29 mouse cellular contexts compared by ENCODE assay signal in the genomic region with DNA sequence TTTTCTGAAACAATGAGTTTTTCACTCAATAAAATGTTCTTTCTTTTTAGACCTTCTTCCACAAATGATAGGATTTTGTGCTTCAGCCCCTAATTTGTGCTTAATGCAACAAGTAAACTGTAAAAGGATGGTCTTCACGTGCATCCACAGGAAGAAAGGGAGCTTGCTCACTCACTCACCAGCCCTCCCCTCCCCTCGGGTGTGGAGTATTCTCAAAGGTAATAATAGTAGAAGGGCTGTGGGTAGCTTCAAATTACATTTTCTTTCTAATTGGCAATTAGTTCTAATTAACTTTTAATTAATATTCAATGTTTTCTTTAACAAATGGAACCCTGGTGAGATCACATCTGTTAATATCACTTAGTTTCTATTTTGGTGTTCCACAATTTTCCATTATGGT.
DNase-seq lines count a peak whose midpoint lies in the region; ATAC-seq lines count a peak whose summit lies in the region.
"Had no signal": no experiment of that assay in that cellular context is flagged by ENCODE, and none has a peak within 500 bp of the region (broad histone marks: within the 10 kb centered on the region; RNA-seq: fewer than 3 reads in every experiment).

No protein-coding gene starts in this region.

- H3K27ac ChIP-seq in embryonic facial prominence, embryonic 14.5 days (replicated peaks; ENCODE audit: low read depth, low read length) = no peak overlapping the region
- H3K27ac ChIP-seq in embryonic facial prominence, embryonic 10.5 days (replicated peaks) = no peak overlapping the region
- no peak overlapping the region for H3K27ac ChIP-seq in midbrain, embryonic 11.5 days (ENCODE audit: low read depth, low read length)
- no peak overlapping the region for H3K27ac ChIP-seq in midbrain, embryonic 16.5 days (ENCODE audit: low read length)
- H3K27ac ChIP-seq in neural tube, embryonic 14.5 days (ENCODE audit: low read depth, low read length) = no peak overlapping the region
- H3K27ac ChIP-seq in neural tube, embryonic 15.5 days (replicated peaks) = no peak overlapping the region
- H3K27ac ChIP-seq: embryonic facial prominence, embryonic 12.5 days; embryonic facial prominence, embryonic 15.5 days; forebrain, embryonic 10.5 days; forebrain, embryonic 12.5 days had no signal

- no peak for DNase-seq in embryonic facial prominence, embryonic 14.5 days (ENCODE audit: low spot score)
- DNase-seq in embryonic facial prominence, embryonic 10.5 days (ENCODE audit: low spot score) = no peak
- DNase-seq in midbrain, embryonic 11.5 days (ENCODE audit: low spot score, missing footprints) = peak; percentile 54
- DNase-seq: adrenal gland, adult 8-10 months; adrenal gland, postnatal 14 days; adrenal gland, postnatal 36 days; B cell, adult 2 months; cerebellum, adult 11 months; cerebellum, adult 18-20 months; cerebellum, adult 8-10 months; cerebellum, adult 9-11 months; cerebellum, postnatal 14 days; cerebellum, postnatal 36 days; embryo, embryonic 11 days had no signal

- no peaks in the 10 kb centered on the region for H3K36me3 ChIP-seq in embryonic facial prominence, embryonic 14.5 days (ENCODE audit: control insufficient read depth, insufficient read depth, low read length)
- no peaks in the 10 kb centered on the region for H3K36me3 ChIP-seq in embryonic facial prominence, embryonic 10.5 days (replicated peaks)
- no peaks in the 10 kb centered on the region for H3K36me3 ChIP-seq in midbrain, embryonic 11.5 days (ENCODE audit: control insufficient read depth, insufficient read depth, low read length)
- no peaks in the 10 kb centered on the region for H3K36me3 ChIP-seq in midbrain, embryonic 16.5 days (ENCODE audit: control insufficient read depth, insufficient read depth, low read length)
- no peaks in the 10 kb centered on the region for H3K36me3 ChIP-seq in neural tube, embryonic 14.5 days (ENCODE audit: control insufficient read depth, insufficient read depth, low read length)
- no peaks in the 10 kb centered on the region for H3K36me3 ChIP-seq in neural tube, embryonic 15.5 days
- H3K36me3 ChIP-seq: embryonic facial prominence, embryonic 12.5 days; embryonic facial prominence, embryonic 15.5 days; forebrain, embryonic 10.5 days; forebrain, embryonic 12.5 days; G1E had no signal

- no peaks in the 10 kb centered on the region for H3K27me3 ChIP-seq in embryonic facial prominence, embryonic 14.5 days (replicated peaks; ENCODE audit: control insufficient read depth, insufficient read depth, low read length)
- no peaks in the 10 kb centered on the region for H3K27me3 ChIP-seq in embryonic facial prominence, embryonic 10.5 days (replicated peaks; ENCODE audit: low read depth, poor library complexity, severe bottlenecking)
- no peaks in the 10 kb centered on the region for H3K27me3 ChIP-seq in midbrain, embryonic 11.5 days (ENCODE audit: control insufficient read depth, insufficient read depth, low read length)
- no peaks in the 10 kb centered on the region for H3K27me3 ChIP-seq in midbrain, embryonic 16.5 days (ENCODE audit: control insufficient read depth, insufficient read depth, low read depth, low read length)
- no peaks in the 10 kb centered on the region for H3K27me3 ChIP-seq in neural tube, embryonic 14.5 days (ENCODE audit: control insufficient read depth, insufficient read depth, low read length)
- no peaks in the 10 kb centered on the region for H3K27me3 ChIP-seq in neural tube, embryonic 15.5 days (replicated peaks)
- H3K27me3 ChIP-seq: CH12.LX; embryonic facial prominence, embryonic 12.5 days; embryonic facial prominence, embryonic 15.5 days; forebrain, embryonic 12.5 days; Patski had no signal

- no peak overlapping the region for H3K9ac ChIP-seq in embryonic facial prominence, embryonic 14.5 days (ENCODE audit: low read depth, low read length)
- no peak overlapping the region for H3K9ac ChIP-seq in midbrain, embryonic 11.5 days (ENCODE audit: low read length)
- H3K9ac ChIP-seq in midbrain, embryonic 16.5 days (ENCODE audit: low read depth, low read length) = no peak overlapping the region
- no peak overlapping the region for H3K9ac ChIP-seq in neural tube, embryonic 14.5 days (replicated peaks; ENCODE audit: low read depth, low read length)
- no peak overlapping the region for H3K9ac ChIP-seq in neural tube, embryonic 15.5 days (replicated peaks)
- H3K9ac ChIP-seq: embryonic facial prominence, embryonic 12.5 days; embryonic facial prominence, embryonic 15.5 days; forebrain, embryonic 12.5 days had no signal

- H3K4me3 ChIP-seq in embryonic facial prominence, embryonic 14.5 days (ENCODE audit: low read depth, low read length) = no peak overlapping the region
- H3K4me3 ChIP-seq in embryonic facial prominence, embryonic 10.5 days = no peak overlapping the region
- H3K4me3 ChIP-seq in midbrain, embryonic 11.5 days (ENCODE audit: low read depth, low read length) = no peak overlapping the region
- no peak overlapping the region for H3K4me3 ChIP-seq in midbrain, embryonic 16.5 days (ENCODE audit: low read depth, low read length)
- no peak overlapping the region for H3K4me3 ChIP-seq in neural tube, embryonic 14.5 days (ENCODE audit: low read depth, low read length)
- H3K4me3 ChIP-seq in neural tube, embryonic 15.5 days (replicated peaks) = no peak overlapping the region
- H3K4me3 ChIP-seq: embryonic facial prominence, embryonic 12.5 days; embryonic facial prominence, embryonic 15.5 days; erythroblast, embryonic 14.5 days; forebrain, embryonic 10.5 days; forebrain, embryonic 12.5 days had no signal

- no peak overlapping the region for H3K4me2 ChIP-seq in embryonic facial prominence, embryonic 14.5 days (ENCODE audit: low read depth, low read length)
- H3K4me2 ChIP-seq in midbrain, embryonic 11.5 days = no peak overlapping the region
- H3K4me2 ChIP-seq in midbrain, embryonic 16.5 days (ENCODE audit: low read length) = no peak overlapping the region
- no peak overlapping the region for H3K4me2 ChIP-seq in neural tube, embryonic 14.5 days (ENCODE audit: low read depth, low read length)
- no peak overlapping the region for H3K4me2 ChIP-seq in neural tube, embryonic 15.5 days
- H3K4me2 ChIP-seq: embryonic facial prominence, embryonic 12.5 days; embryonic facial prominence, embryonic 15.5 days; forebrain, embryonic 12.5 days had no signal

- H3K9me3 ChIP-seq in embryonic facial prominence, embryonic 14.5 days (ENCODE audit: control insufficient read depth, low read length) = no peaks in the 10 kb centered on the region
- H3K9me3 ChIP-seq in embryonic facial prominence, embryonic 10.5 days = no peaks in the 10 kb centered on the region
- H3K9me3 ChIP-seq in midbrain, embryonic 11.5 days (ENCODE audit: control insufficient read depth, low read length) = no peaks in the 10 kb centered on the region
- no peaks in the 10 kb centered on the region for H3K9me3 ChIP-seq in midbrain, embryonic 16.5 days (replicated peaks; ENCODE audit: control insufficient read depth, low read length, poor library complexity, severe bottlenecking)
- H3K9me3 ChIP-seq in neural tube, embryonic 14.5 days (ENCODE audit: control insufficient read depth, low read length) = no peaks in the 10 kb centered on the region
- H3K9me3 ChIP-seq in neural tube, embryonic 15.5 days (replicated peaks) = no peaks in the 10 kb centered on the region
- H3K9me3 ChIP-seq: embryonic facial prominence, embryonic 12.5 days; embryonic facial prominence, embryonic 15.5 days; forebrain, embryonic 10.5 days; forebrain, embryonic 12.5 days; G1E had no signal

- H3K4me1 ChIP-seq in embryonic facial prominence, embryonic 14.5 days (ENCODE audit: control insufficient read depth, insufficient read depth, low read length) = no peaks in the 10 kb centered on the region
- no peaks in the 10 kb centered on the region for H3K4me1 ChIP-seq in embryonic facial prominence, embryonic 10.5 days
- H3K4me1 ChIP-seq in midbrain, embryonic 11.5 days (ENCODE audit: control insufficient read depth, insufficient read depth, low read length) = no peaks in the 10 kb centered on the region
- no peaks in the 10 kb centered on the region for H3K4me1 ChIP-seq in midbrain, embryonic 16.5 days (ENCODE audit: control insufficient read depth, insufficient read depth, low read length)
- H3K4me1 ChIP-seq in neural tube, embryonic 14.5 days (ENCODE audit: control insufficient read depth, insufficient read depth, low read length) = no peaks in the 10 kb centered on the region
- no peaks in the 10 kb centered on the region for H3K4me1 ChIP-seq in neural tube, embryonic 15.5 days
- H3K4me1 ChIP-seq: embryonic facial prominence, embryonic 12.5 days; embryonic facial prominence, embryonic 15.5 days; forebrain, embryonic 10.5 days; forebrain, embryonic 12.5 days had no signal

- peak; percentile 77; the same call in 1 of the 2 replicates for ATAC-seq in embryonic facial prominence, embryonic 14.5 days (ENCODE audit: low read depth)
- ATAC-seq in midbrain, embryonic 11.5 days (ENCODE audit: low FRiP score) = no peak
- no peak for ATAC-seq in midbrain, embryonic 16.5 days
- peak; percentile 80; the same call in 1 of the 2 replicates for ATAC-seq in neural tube, embryonic 14.5 days (ENCODE audit: low read depth)
- ATAC-seq in neural tube, embryonic 15.5 days (ENCODE audit: low FRiP score) = no peak
- ATAC-seq: activated CD4-positive, CD25-positive, alpha-beta regulatory T cell, adult 4 months; CD4-positive, CD25-positive, alpha-beta regulatory T cell, adult 4 months; forebrain, embryonic 14.5 days; forebrain, embryonic 16.5 days; Patski had no signal

- 46% methylated on average over 2 of the region's 2 CpGs for WGBS in embryonic facial prominence, embryonic 14.5 days
- WGBS in embryonic facial prominence, embryonic 10.5 days = 51% methylated on average over 2 of the region's 2 CpGs
- WGBS in midbrain, embryonic 11.5 days = 60% methylated on average over 2 of the region's 2 CpGs
- WGBS in midbrain, embryonic 16.5 days = 53% methylated on average over 2 of the region's 2 CpGs
- 35% methylated on average over 2 of the region's 2 CpGs for WGBS in neural tube, embryonic 14.5 days
- WGBS in neural tube, embryonic 15.5 days = 31% methylated on average over 2 of the region's 2 CpGs

Comparison
In these comparisons a context has a peak if more than half of its experiments do, and no peak if none do; other contexts are left out.
1. ATAC-seq: peak in embryonic facial prominence, embryonic 14.5 days (single experiment) and neural tube, embryonic 14.5 days (single experiment); none in midbrain, embryonic 11.5 days (single experiment), midbrain, embryonic 16.5 days (single experiment) and neural tube, embryonic 15.5 days (single experiment).